Mouse (Mus musculus): Measurements from ENCODE around the gene Msi2.

GRCm38 (mm10) chr11:88315393-88315792 is 402.9 kb downstream of the Msi2 start:
- TF ChIP-seq POLR2A (IDR thresholded peaks at IDR 0.05; ENCODE audit: insufficient read depth, low read depth, low read length) = no peak
- no peak for TF ChIP-seq CTCF (IDR thresholded peaks at IDR 0.05; ENCODE audit: insufficient read depth, low read depth, low read length)

Measured in olfactory bulb, adult 2 months (tissue).